Mouse (Mus musculus) kidney, postnatal 4 days (tissue): ENCODE measurements around the gene Cmc1.

Experiments
- DNase-seq, 2 experiments: peaks; one replicate each; pipeline ENCODE4 v3.0.0; 2021; ENCODE audit warnings: mixed read lengths in 2 of 2

Cmc1 gene

GRCm38 (mm10) chr9:118024966-118025365 is 125.0 kb downstream of the Cmc1 start:
- no peak for DNase-seq
